Mouse (Mus musculus) small intestine, adult 2 months (tissue): ENCODE results near the gene 2410137M14Rik. TPM values are rescaled to one million over a fixed set of nuclear protein-coding genes. Genes with fewer than 3 reads are reported as not detected.
"Not testable (repeated sequence)": the region's sequence is repeated elsewhere in the genome, so short reads cannot be mapped to it uniquely, and the experiment has no call there.

Source experiments
- H3K27ac ChIP-seq: fragments of 200-500 bp; 2 replicates; pipeline ENCODE4 v1.5.1; 2012; ENCODE audit warnings: low read depth, low read length, control low read depth, inconsistent platforms; ENCODE audit not compliant: insufficient read depth
- H3K27me3 ChIP-seq: fragments of 200-500 bp; 2 replicates; pipeline ENCODE4 v1.6.1; 2012; ENCODE audit warnings: mild to moderate bottlenecking, moderate library complexity, low read length, inconsistent platforms; ENCODE audit not compliant: control insufficient read depth, insufficient read depth
- H3K36me3 ChIP-seq: fragments of 200-500 bp; 2 replicates; pipeline ENCODE4 v1.6.1; 2012; ENCODE audit warnings: mild to moderate bottlenecking, low read length, control low read depth, inconsistent platforms; ENCODE audit not compliant: control insufficient read depth, insufficient read depth
- H3K4me1 ChIP-seq: fragments of 200-500 bp; 2 replicates; pipeline ENCODE4 v1.6.1; 2012; ENCODE audit warnings: low read length, inconsistent platforms, mixed read lengths; ENCODE audit not compliant: control insufficient read depth, insufficient read depth, insufficient read length
- H3K4me3 ChIP-seq: fragments of 200-500 bp; 2 replicates; pipeline ENCODE4 v1.5.1; 2012; ENCODE audit warnings: low read depth, mild to moderate bottlenecking, control low read depth, inconsistent platforms, low read length, moderate library complexity
- CTCF ChIP-seq: fragments of 200-500 bp; IDR thresholded peaks from 2 replicates; pipeline ENCODE4 v1.5.1; 2012; ENCODE audit warnings: low read depth, mild to moderate bottlenecking, control low read depth, inconsistent platforms, low read length, moderate library complexity, mixed read lengths; ENCODE audit not compliant: insufficient replicate concordance, insufficient read length; ENCODE audit errors: extremely low read depth
- POLR2A ChIP-seq: fragments of 200-500 bp; IDR thresholded peaks from 2 replicates; pipeline ENCODE4 v1.6.1; 2012; ENCODE audit warnings: low read depth, mild to moderate bottlenecking, control low read depth, inconsistent platforms, low read length, moderate library complexity
- WGBS: fragments of 180-500 bp; shearing (Covaris S2); methylation state at CpG from one replicate; pipeline ENCODE4 v1.1.7; 2018; 5-methylcytosine and 5-hydroxymethylcytosine counted together
- polyA plus RNA-seq: library from polyadenylated mRNA; depleted of rRNA; stranded (reverse); fragments of >200 nt; gene quantifications from 2 replicates; pipeline ENCODE4 v1.2.3, GENCODE M21; 2012

Gene 2410137M14Rik
- polyA plus RNA-seq, 1 experiment: not detected

GRCm38 (mm10) chr17:36992336-36993104, 11.5 kb upstream of the 2410137M14Rik start:
- WGBS: 56% methylated on average over 3 of the region's 3 CpGs
- peaks cover 14% of the 10 kb centered on the region; the same call in 1 of the 2 replicates for H3K27me3 ChIP-seq
- no peak for TF ChIP-seq POLR2A
- no peak for TF ChIP-seq CTCF

GRCm38 (mm10) chr17:36990630-36991029, 9.6 kb upstream of the 2410137M14Rik start:
- not testable (repeated sequence) for H3K4me1 ChIP-seq, H3K36me3 ChIP-seq, H3K27ac ChIP-seq, H3K4me3 ChIP-seq
- WGBS: 84% methylated on average over 6 of the region's 6 CpGs
- H3K27me3 ChIP-seq: peaks cover 14% of the 10 kb centered on the region; the same call in 1 of the 2 replicates

More at GRCm38 (mm10) chr17:36992336-36993104, 11.5 kb upstream of the 2410137M14Rik start:
- H3K4me3 ChIP-seq: no peak overlapping the region
- no peak overlapping the region for H3K27ac ChIP-seq
- H3K36me3 ChIP-seq: no peaks in the 10 kb centered on the region
- peaks cover 3% of the 10 kb centered on the region; the same call in 1 of the 2 replicates for H3K4me1 ChIP-seq

GRCm38 (mm10) chr17:36989437-36989836, 8.4 kb upstream of the 2410137M14Rik start, which contains the start of gene H2-M5:
H2-M5 (minus strand) TSS chr17:36989537.
- Histone ChIP-seq H3K27ac (no peak within 1 kb of the TSS), H3K4me3 (no peak within 1 kb of the TSS), H3K36me3 (no peaks in the 10 kb centered on the region), H3K27me3 (peaks cover 14% of the 10 kb centered on the region; the same call in 1 of the 2 replicates), H3K4me1 (peaks cover 3% of the 10 kb centered on the region; the same call in 1 of the 2 replicates)
- TF ChIP-seq CTCF: no peak
- 46% methylated on average over 5 of the region's 5 CpGs for WGBS

- Histone ChIP-seq H3K4me3 (no peak overlapping the region), H3K4me1 (peaks cover 3% of the 10 kb centered on the region; the same call in 1 of the 2 replicates), H3K36me3 (no peaks in the 10 kb centered on the region), H3K27ac (no peak overlapping the region), H3K27me3 (peaks cover 14% of the 10 kb centered on the region; the same call in 1 of the 2 replicates)
- TF ChIP-seq CTCF (no peak), POLR2A (no peak)
- 9% methylated on average over 24 of the region's 24 CpGs for WGBS
These were observed 7.4 kb upstream of the 2410137M14Rik start for GRCm38 (mm10) chr17:36988475-36988874.

- H3K27me3 ChIP-seq: no peaks in the 10 kb centered on the region
- H3K27ac ChIP-seq: no peak overlapping the region
- H3K4me1 ChIP-seq: peaks cover 5% of the 10 kb centered on the region
- WGBS: 52% methylated on average over 5 of the region's 5 CpGs
- H3K36me3 ChIP-seq: no peaks in the 10 kb centered on the region
- H3K4me3 ChIP-seq: no peak overlapping the region
- TF ChIP-seq CTCF: no peak
These were observed 1.5 kb upstream of the 2410137M14Rik start for GRCm38 (mm10) chr17:36982253-36983155.

GRCm38 (mm10) chr17:36981845-36982244, 808 bp upstream of the 2410137M14Rik start:
- Histone ChIP-seq H3K4me1 (peaks cover 5% of the 10 kb centered on the region), H3K36me3 (no peaks in the 10 kb centered on the region), H3K4me3 (no peak overlapping the region), H3K27me3 (no peaks in the 10 kb centered on the region), H3K27ac (no peak overlapping the region)
- TF ChIP-seq POLR2A: no peak
- 11% methylated on average over 4 of the region's 4 CpGs for WGBS

- Histone ChIP-seq H3K27ac (no peak overlapping the region), H3K4me3 (no peak overlapping the region), H3K27me3 (no peaks in the 10 kb centered on the region), H3K4me1 (no peaks in the 10 kb centered on the region), H3K36me3 (no peaks in the 10 kb centered on the region)
- TF ChIP-seq CTCF (no peak), POLR2A (no peak)
- 58% methylated on average over 8 of the region's 8 CpGs for WGBS
These were observed 7.7 kb downstream of the 2410137M14Rik start for GRCm38 (mm10) chr17:36973271-36973787.
